Mouse (Mus musculus) cerebellum, adult 9-11 months (tissue): ENCODE results near the gene Olfr1065.
"Not testable (repeated sequence)": the region's sequence is repeated elsewhere in the genome, so short reads cannot be mapped to it uniquely, and the experiment has no call there.

Experiments
- DNase-seq: peaks from one replicate; pipeline ENCODE4 v3.0.0; 2022

Olfr1065 gene

GRCm38 (mm10) chr2:86450491-86450890, at the start of gene Olfr1065:
Gene Olfr1065 (minus strand): TSS chr2:86450591.
- not testable (repeated sequence) for DNase-seq

GRCm38 (mm10) chr2:86487286-86487685, 36.9 kb upstream of the Olfr1065 start, which contains the start of gene Olfr228:
Gene Olfr228 (minus strand): TSS chr2:86487386.
- DNase-seq, result no peak

GRCm38 (mm10) chr2:86464442-86465109, 14.2 kb upstream of the Olfr1065 start:
- DNase-seq, result peak; percentile 5

GRCm38 (mm10) chr2:86460434-86460833, 10.0 kb upstream of the Olfr1065 start:
- DNase-seq, result no peak

- DNase-seq, result no peak
Observed at GRCm38 (mm10) chr2:86456169-86456568, 5.8 kb upstream of the Olfr1065 start, which contains the start of gene Olfr1066. Gene Olfr1066 (minus strand): TSS chr2:86456269.

GRCm38 (mm10) chr2:86442101-86442500, 8.3 kb downstream of the Olfr1065 start:
- not testable (repeated sequence) for DNase-seq

- DNase-seq, result not testable (repeated sequence)
Observed at GRCm38 (mm10) chr2:86428511-86428910, 21.9 kb downstream of the Olfr1065 start.

- DNase-seq, result not testable (repeated sequence)
Observed at GRCm38 (mm10) chr2:86426649-86427048, 23.7 kb downstream of the Olfr1065 start, which contains the start of gene Olfr1062. Gene Olfr1062 (minus strand): TSS chr2:86426749.

GRCm38 (mm10) chr2:86413950-86414349, 36.4 kb downstream of the Olfr1065 start, which contains the start of gene Olfr1061:
Gene Olfr1061 (minus strand): TSS chr2:86414050.
- DNase-seq, result no peak

- DNase-seq, result no peak
Observed at GRCm38 (mm10) chr2:86395114-86395513, 55.3 kb downstream of the Olfr1065 start.
